Mouse (Mus musculus) CH12.LX (cell line): ENCODE measurements around the gene 2410004B18Rik. TPM values are rescaled to one million over a fixed set of nuclear protein-coding genes. Genes with fewer than 3 reads are reported as not detected.

Source experiments
- DNase-seq: peaks from one replicate; pipeline ENCODE4 v3.0.0-alpha.2; 2013; ENCODE audit errors: extremely low read depth
- H3K27ac ChIP-seq: 2 replicates; pipeline ENCODE4 v1.5.1; 2012; ENCODE audit warnings: low read depth, mild to moderate bottlenecking, control low read depth, moderate library complexity; ENCODE audit not compliant: insufficient read depth
- H3K27me3 ChIP-seq: replicated peaks from 2 replicates; pipeline ENCODE3; 2012; ENCODE audit warnings: inconsistent platforms
- H3K36me3 ChIP-seq, 2 experiments: replicated peaks in 1 of 2; 2 replicates each; pipeline versions ENCODE3 to v1.6.1; 2012; ENCODE audit warnings: inconsistent platforms in 1 of 2, low read length in 1 of 2, mild to moderate bottlenecking in 1 of 2, mixed read lengths in 1 of 2, moderate library complexity in 1 of 2; ENCODE audit not compliant: control insufficient read depth in 1 of 2, insufficient read depth in 1 of 2
- H3K4me1 ChIP-seq, 2 experiments: 2 replicates each; pipeline ENCODE4 v1.6.1; 2012; ENCODE audit warnings: inconsistent platforms in 1 of 2, moderate library complexity in 1 of 2; ENCODE audit not compliant: insufficient read depth in 2 of 2, control insufficient read depth in 1 of 2
- H3K4me2 ChIP-seq: 2 replicates; pipeline ENCODE4 v1.6.1; 2012; ENCODE audit warnings: low read depth, mild to moderate bottlenecking, control low read depth; ENCODE audit not compliant: poor library complexity, insufficient read depth, severe bottlenecking
- H3K4me3 ChIP-seq, 3 experiments: fragments of 150-350 bp in 1 of 3; sonication (generic) in 1 of 3; replicated peaks in 1 of 3; 2 replicates each; pipeline versions ENCODE3 to v1.5.1; 2011 to 2012; ENCODE audit warnings: low read depth in 2 of 3, low read length in 2 of 3, mild to moderate bottlenecking in 2 of 3, moderate library complexity in 2 of 3, control low read depth in 1 of 3, improper control_type of control experiment in 1 of 3, inconsistent platforms in 1 of 3, mixed read lengths in 1 of 3; ENCODE audit not compliant: poor library complexity in 1 of 3
- H3K79me2 ChIP-seq: replicated peaks from 2 replicates; pipeline ENCODE4 v1.6.1; 2012; ENCODE audit warnings: mild to moderate bottlenecking, moderate library complexity; ENCODE audit not compliant: control insufficient read depth, poor library complexity, insufficient read depth, severe bottlenecking; ENCODE audit errors: extremely low read depth
- H3K9ac ChIP-seq: 2 replicates; pipeline ENCODE4 v1.6.1; 2012; ENCODE audit warnings: low read depth, mild to moderate bottlenecking, control low read depth, moderate library complexity; ENCODE audit not compliant: insufficient read depth
- H3K9me3 ChIP-seq: replicated peaks from 2 replicates; pipeline ENCODE3; 2012; ENCODE audit warnings: low read length, inconsistent platforms, mixed read lengths
- BHLHE40 ChIP-seq: IDR thresholded peaks from 2 replicates; pipeline ENCODE4 v1.6.1; 2011; ENCODE audit warnings: mild to moderate bottlenecking, low read depth, low read length, improper control_type of control experiment
- CHD2 ChIP-seq: IDR thresholded peaks from 2 replicates; pipeline ENCODE4 v1.6.1; 2011; ENCODE audit warnings: low read length, improper control_type of control experiment
- EP300 ChIP-seq: IDR thresholded peaks from 2 replicates; pipeline ENCODE4 v1.6.1; 2011; ENCODE audit warnings: low read length, improper control_type of control experiment
- ETS1 ChIP-seq: conservative IDR thresholded peaks from 2 replicates; pipeline ENCODE4 v1.6.1; 2012; ENCODE audit warnings: low read depth, mild to moderate bottlenecking, inconsistent platforms, low read length, improper control_type of control experiment, moderate library complexity
- MAFK ChIP-seq: IDR thresholded peaks from 2 replicates; pipeline ENCODE4 v1.6.1; 2011; ENCODE audit warnings: low read length, improper control_type of control experiment; ENCODE audit not compliant: insufficient replicate concordance
- MAX ChIP-seq: IDR thresholded peaks from 2 replicates; pipeline ENCODE4 v1.6.1; 2011; ENCODE audit warnings: low read length, improper control_type of control experiment
- MAZ ChIP-seq: IDR thresholded peaks from 2 replicates; pipeline ENCODE4 v1.6.1; 2012; ENCODE audit warnings: low read depth, mild to moderate bottlenecking, inconsistent platforms, low read length, improper control_type of control experiment, moderate library complexity
- MEF2A ChIP-seq: IDR thresholded peaks from 2 replicates; pipeline ENCODE4 v1.6.1; 2014; ENCODE audit warnings: low read depth, mild to moderate bottlenecking, inconsistent platforms, low read length, improper control_type of control experiment, borderline replicate concordance
- MXI1 ChIP-seq: IDR thresholded peaks from 2 replicates; pipeline ENCODE4 v1.6.1; 2011; ENCODE audit warnings: mild to moderate bottlenecking, low read depth, low read length, improper control_type of control experiment
- MYC ChIP-seq: IDR thresholded peaks from 2 replicates; pipeline ENCODE4 v1.6.1; 2011; ENCODE audit warnings: low read depth, mild to moderate bottlenecking, improper control_type of control experiment, low read length
- NRF1 ChIP-seq: IDR thresholded peaks from 2 replicates; pipeline ENCODE4 v1.6.1; 2014; ENCODE audit warnings: low read depth, mild to moderate bottlenecking, inconsistent platforms, low read length, improper control_type of control experiment, moderate library complexity
- PAX5 ChIP-seq: IDR thresholded peaks from 2 replicates; pipeline ENCODE4 v1.6.1; 2012; ENCODE audit warnings: low read length, inconsistent platforms, mixed read lengths
- SIN3A ChIP-seq: IDR thresholded peaks from 2 replicates; pipeline ENCODE4 v1.6.1; 2012; ENCODE audit warnings: low read length, improper control_type of control experiment, inconsistent platforms
- UBTF ChIP-seq: IDR thresholded peaks from 2 replicates; pipeline ENCODE4 v1.6.1; 2012; ENCODE audit warnings: low read depth, mild to moderate bottlenecking, inconsistent platforms, low read length, improper control_type of control experiment, moderate library complexity
- USF1 ChIP-seq: IDR thresholded peaks from 2 replicates; pipeline ENCODE4 v1.6.1; 2014; ENCODE audit warnings: low read depth, mild to moderate bottlenecking, inconsistent platforms, low read length, improper control_type of control experiment
- USF2 ChIP-seq: conservative IDR thresholded peaks from 2 replicates; pipeline ENCODE4 v1.6.1; 2011; ENCODE audit warnings: low read depth, low read length, improper control_type of control experiment
- ZKSCAN1 ChIP-seq: IDR thresholded peaks from 2 replicates; pipeline ENCODE4 v1.6.1; 2012; ENCODE audit warnings: low read depth, inconsistent platforms, low read length, improper control_type of control experiment, borderline replicate concordance
- ZNF384 ChIP-seq: IDR thresholded peaks from 2 replicates; pipeline ENCODE4 v1.6.1; 2012; ENCODE audit warnings: low read depth, low read length, improper control_type of control experiment, inconsistent platforms
- dilution Hi-C: fragments of 300-500 bp; cut with MboI; formaldehyde crosslinking; loops from 2 replicates; pipeline ENCODE4 v1.14.3; 2020; ENCODE audit warnings: low sequenced_read_pairs; ENCODE audit not compliant: extremely low pct_unique_long_range_greater_than_20kb, extremely low pct_ligation_motif_present
- in situ Hi-C: fragments of 300-500 bp; cut with MboI; formaldehyde crosslinking; loops from 3 replicates; pipeline ENCODE4 v1.14.3; 2019; ENCODE audit warnings: low sequenced_read_pairs, low pct_ligation_motif_present, low pct_unique_long_range_greater_than_20kb, mixed read lengths
- polyA plus RNA-seq: library from polyadenylated mRNA; unstranded; fragments of >175 nt; gene quantifications from 2 replicates; pipeline ENCODE4 v1.2.1, GENCODE M21; 2012; ENCODE audit warnings: low read depth; ENCODE audit not compliant: insufficient read length
- total RNA-seq, 2 experiments: library from RNA; depleted of rRNA; stranded (reverse); fragments of 300-350 nt in 1 of 2; fragments of >200 nt in 1 of 2; gene quantifications; 2 replicates each; pipeline ENCODE4 v1.2.3; 2012 to 2014

2410004B18Rik gene
- total and polyA plus RNA-seq, 3 experiments: 51.9 to 138 (median 123) TPM

DNA sequence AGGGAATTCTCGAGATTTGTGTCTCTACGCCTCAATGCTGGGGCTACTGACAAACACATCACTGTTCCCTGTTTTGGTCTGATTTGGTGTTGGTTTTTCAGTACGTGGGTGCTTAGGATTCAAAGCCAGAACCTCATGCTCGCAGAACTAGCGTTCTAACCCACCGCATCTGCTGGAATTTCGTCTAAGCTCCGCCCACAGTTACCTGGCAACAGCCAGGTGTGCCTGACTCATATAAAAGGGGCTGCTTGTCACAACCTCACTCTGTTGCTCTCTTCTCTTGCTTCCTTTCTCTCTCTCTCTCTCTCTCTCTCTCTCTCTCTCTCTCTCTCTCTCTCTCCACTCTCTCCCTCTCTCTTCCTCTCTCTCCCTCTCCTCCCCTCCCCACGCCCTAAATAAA is 24.6 kb downstream of the 2410004B18Rik start:
- no peak overlapping the region for H3K4me3 ChIP-seq
- no peak for TF ChIP-seq NRF1
- TF ChIP-seq USF2: no peak
- TF ChIP-seq ETS1: no peak
- TF ChIP-seq ZNF384: no peak
- TF ChIP-seq PAX5: no peak
- TF ChIP-seq SIN3A: no peak
- TF ChIP-seq EP300: no peak
- TF ChIP-seq ZKSCAN1: no peak
- TF ChIP-seq USF1: no peak
- no peak for TF ChIP-seq MEF2A
- no peak for TF ChIP-seq UBTF
- no peak for TF ChIP-seq MXI1
- TF ChIP-seq BHLHE40: no peak
- no peak for TF ChIP-seq CHD2
- no peak for TF ChIP-seq MYC
- TF ChIP-seq MAZ: no peak
- no peak for TF ChIP-seq MAX
- peaks cover 4% of the 10 kb centered on the region for H3K9me3 ChIP-seq
- in situ Hi-C loops: no loop called here
- H3K9ac ChIP-seq: no peak overlapping the region
- H3K27ac ChIP-seq: no peak overlapping the region
- DNase-seq: no peak
- no peaks in the 10 kb centered on the region for H3K79me2 ChIP-seq
- H3K36me3 ChIP-seq: no peaks in the 10 kb centered on the region
- H3K27me3 ChIP-seq: no peaks in the 10 kb centered on the region
- no peaks in the 10 kb centered on the region for H3K4me1 ChIP-seq
- dilution Hi-C loops: no loop called here
- no peak overlapping the region for H3K4me2 ChIP-seq

GRCm38 (mm10) chr3:145963101-145964017 is 25.5 kb downstream of the 2410004B18Rik start:
- in situ Hi-C loops (no loop called here), dilution Hi-C loops (no loop called here)
- Histone ChIP-seq H3K4me3 (no peak overlapping the region), H3K27ac (no peak overlapping the region), H3K4me1 (no peaks in the 10 kb centered on the region), H3K79me2 (no peaks in the 10 kb centered on the region), H3K27me3 (no peaks in the 10 kb centered on the region), H3K36me3 (no peaks in the 10 kb centered on the region), H3K4me2 (no peak overlapping the region), H3K9ac (no peak overlapping the region), H3K9me3 (no peaks in the 10 kb centered on the region)
- no peak for TF ChIP-seq MAFK
- DNase-seq: no peak
